Comparison of ENCODE assay signal across 13 mouse cellular contexts in genomic region chr15:100080833-100081477, GRCm38 (mm10). TPM values are rescaled to one million over a fixed set of nuclear protein-coding genes. Genes with fewer than 3 reads are reported as not detected.
DNase-seq lines count a peak whose midpoint lies in the region; ATAC-seq and TF ChIP-seq lines count a peak whose summit lies in the region.
"Had no signal": no experiment of that assay in that cellular context is flagged by ENCODE, and none has a peak within 500 bp of the region (broad histone marks: within the 10 kb centered on the region; RNA-seq: fewer than 3 reads in every experiment).

No protein-coding gene starts in this region.

- no peak for ATAC-seq in liver, embryonic 11.5 days (replicated peaks; ENCODE audit: low FRiP score)
- ATAC-seq in neural tube, embryonic 15.5 days (ENCODE audit: low FRiP score): no peak
- no peak for ATAC-seq in intestine, embryonic 16.5 days
- ATAC-seq: intestine, postnatal 0 days had no signal

- H3K4me3 ChIP-seq in cerebellum, adult 2 months (replicated peaks; ENCODE audit: insufficient read depth, low read depth, low read length): no peak overlapping the region
- H3K4me3 ChIP-seq in liver, adult 2 months (ENCODE audit: insufficient read depth, low read depth, low read length): no peak overlapping the region
- H3K4me3 ChIP-seq in liver, embryonic 11.5 days (ENCODE audit: low read depth, low read length): no peak overlapping the region
- H3K4me3 ChIP-seq in neural tube, embryonic 15.5 days (replicated peaks): no peak overlapping the region
- no peak overlapping the region for H3K4me3 ChIP-seq in intestine, embryonic 16.5 days (ENCODE audit: low read length)
- H3K4me3 ChIP-seq: liver, embryonic 13.5 days had no signal

- H3K9ac ChIP-seq in liver, adult 2 months (ENCODE audit: low read depth, low read length): no peak overlapping the region
- H3K9ac ChIP-seq in liver, embryonic 11.5 days (ENCODE audit: low read depth, low read length): no peak overlapping the region
- H3K9ac ChIP-seq in neural tube, embryonic 15.5 days (replicated peaks): no peak overlapping the region
- no peak overlapping the region for H3K9ac ChIP-seq in intestine, embryonic 16.5 days (ENCODE audit: low read depth, low read length)
- H3K9ac ChIP-seq: liver, embryonic 13.5 days had no signal

- no peak overlapping the region for H3K4me2 ChIP-seq in liver, embryonic 11.5 days
- H3K4me2 ChIP-seq in neural tube, embryonic 15.5 days: no peak overlapping the region
- no peak overlapping the region for H3K4me2 ChIP-seq in intestine, embryonic 16.5 days (ENCODE audit: low read depth, low read length)
- H3K4me2 ChIP-seq: liver, embryonic 13.5 days; midbrain, embryonic 11.5 days had no signal

- no peaks in the 10 kb centered on the region for H3K27me3 ChIP-seq in cerebellum, adult 2 months (ENCODE audit: control insufficient read depth, insufficient read depth, low read length)
- H3K27me3 ChIP-seq in liver, adult 2 months (ENCODE audit: control insufficient read depth, insufficient read depth, low read length): no peaks in the 10 kb centered on the region
- no peaks in the 10 kb centered on the region for H3K27me3 ChIP-seq in liver, embryonic 11.5 days (replicated peaks; ENCODE audit: control insufficient read depth, insufficient read depth, low read length)
- H3K27me3 ChIP-seq in neural tube, embryonic 15.5 days (replicated peaks): no peaks in the 10 kb centered on the region
- no peaks in the 10 kb centered on the region for H3K27me3 ChIP-seq in intestine, embryonic 16.5 days (replicated peaks; ENCODE audit: control insufficient read depth, insufficient read depth, low read length)
- H3K27me3 ChIP-seq: liver, embryonic 13.5 days had no signal

- H3K27ac ChIP-seq in cerebellum, adult 2 months (ENCODE audit: insufficient read depth, low read length): peak overlapping the region; percentile 41; the same call in 1 of the 2 replicates
- no peak overlapping the region for H3K27ac ChIP-seq in liver, adult 2 months (replicated peaks; ENCODE audit: insufficient read depth, low read depth, low read length)
- H3K27ac ChIP-seq in liver, embryonic 11.5 days (ENCODE audit: low read depth, low read length): no peak overlapping the region
- H3K27ac ChIP-seq in neural tube, embryonic 15.5 days (replicated peaks): 0 out of 2 replicates have a peak overlapping the region, but pooled peaks have one; percentile 28
- H3K27ac ChIP-seq in intestine, embryonic 16.5 days (ENCODE audit: low read length): no peak overlapping the region
- H3K27ac ChIP-seq: liver, embryonic 13.5 days had no signal

- H3K36me3 ChIP-seq in liver, adult 2 months (ENCODE audit: control insufficient read depth, insufficient read depth, low read length): no peaks in the 10 kb centered on the region
- no peaks in the 10 kb centered on the region for H3K36me3 ChIP-seq in liver, embryonic 11.5 days (ENCODE audit: control insufficient read depth, insufficient read depth, low read length)
- H3K36me3 ChIP-seq in neural tube, embryonic 15.5 days: no peaks in the 10 kb centered on the region
- no peaks in the 10 kb centered on the region for H3K36me3 ChIP-seq in intestine, embryonic 16.5 days (ENCODE audit: control insufficient read depth, insufficient read depth, low read length)
- H3K36me3 ChIP-seq: liver, embryonic 13.5 days had no signal

- no peaks in the 10 kb centered on the region for H3K9me3 ChIP-seq in liver, embryonic 11.5 days (ENCODE audit: control insufficient read depth, low read length)
- H3K9me3 ChIP-seq in neural tube, embryonic 15.5 days (replicated peaks): no peaks in the 10 kb centered on the region
- no peaks in the 10 kb centered on the region for H3K9me3 ChIP-seq in intestine, embryonic 16.5 days (ENCODE audit: control insufficient read depth, low read length)
- H3K9me3 ChIP-seq: liver, embryonic 13.5 days had no signal

- H3K79me2 ChIP-seq in liver, adult 2 months (ENCODE audit: control insufficient read depth, insufficient read depth, low read length): peaks cover 30% of the 10 kb centered on the region; the same call in 1 of the 2 replicates

- WGBS in cerebellum, adult 2 months: 6% methylated on average over 1 of the region's 1 CpGs
- 53% methylated on average over 1 of the region's 1 CpGs for WGBS in liver, adult 2 months
- 42% methylated on average over 1 of the region's 1 CpGs for WGBS in liver, embryonic 11.5 days
- WGBS in neural tube, embryonic 15.5 days: 41% methylated on average over 1 of the region's 1 CpGs
- 67% methylated on average over 1 of the region's 1 CpGs for WGBS in intestine, embryonic 16.5 days

- no peak for TF ChIP-seq CTCF in cerebellum, adult 2 months (IDR thresholded peaks at IDR 0.05; ENCODE audit: borderline replicate concordance, insufficient read depth, low read depth, low read length)
- no peak for TF ChIP-seq CTCF in liver, adult 2 months (IDR thresholded peaks at IDR 0.05; ENCODE audit: low read depth, low read length)

- DNase-seq in cerebellum, adult 2 months: no peak
- no peak for DNase-seq in cerebellum, postnatal 4 days (ENCODE audit: low spot score in 2 of 2)
- peak; percentile 28 for DNase-seq in liver, adult 2 months (ENCODE audit: extremely low read depth, low read depth, low spot score)
- DNase-seq in liver, embryonic 11.5 days (ENCODE audit: low spot score): no peak
- peak; percentile 62 for DNase-seq in brain, adult 2 months (ENCODE audit: low read depth, low spot score)
- DNase-seq in gastrocnemius, postnatal 4 days (ENCODE audit: low spot score in 2 of 2): no peak
- DNase-seq: gastrocnemius, postnatal 25 days; layer of hippocampus, adult 9-11 months; liver, embryonic 13.5 days had no signal

- H3K4me1 ChIP-seq in cerebellum, adult 2 months (ENCODE audit: control insufficient read depth, insufficient read depth, low read length): peaks cover 45% of the 10 kb centered on the region
- peaks cover 7% of the 10 kb centered on the region for H3K4me1 ChIP-seq in liver, adult 2 months (ENCODE audit: control insufficient read depth, insufficient read depth, low read length)
- peaks cover 15% of the 10 kb centered on the region for H3K4me1 ChIP-seq in liver, embryonic 11.5 days (replicated peaks; ENCODE audit: control insufficient read depth, insufficient read depth, low read length)
- H3K4me1 ChIP-seq in neural tube, embryonic 15.5 days: peaks cover 37% of the 10 kb centered on the region
- peaks cover 12% of the 10 kb centered on the region for H3K4me1 ChIP-seq in intestine, embryonic 16.5 days (ENCODE audit: control insufficient read depth, insufficient read depth, low read length)

- TF ChIP-seq POLR2A in cerebellum, adult 2 months (IDR thresholded peaks at IDR 0.05; ENCODE audit: borderline replicate concordance, insufficient read depth, low read length): no peak
- no peak for TF ChIP-seq POLR2A in liver, adult 2 months (IDR thresholded peaks at IDR 0.05; ENCODE audit: extremely low read depth, insufficient read depth, low read length)

RNA-seq across cellular contexts. Expression of gene Dip2b, which starts 42.5 kb away (rescaled TPM):
- polyA plus RNA-seq in cerebellum, adult 2 months (2012; rRNA removed): 40.4 and 42.6 TPM in 2 replicates
- total RNA-seq in liver, adult 2 months (2014; rRNA removed): 3.1 and 5.3 TPM in 2 replicates
- 2.0 TPM in 2 replicates for polyA plus RNA-seq in liver, adult 2 months (2012; rRNA removed)
- polyA plus RNA-seq in liver, embryonic 11.5 days (2014; fragmentation: Nextera tagmentation; extraction: Ambion mirVana): 10.0 and 10.4 TPM in 2 replicates
- 13.8 and 14.0 TPM in 2 replicates for polyA plus RNA-seq in neural tube, embryonic 15.5 days (2015; fragmentation: Nextera tagmentation; extraction: Ambion mirVana)
- polyA plus RNA-seq in intestine, embryonic 16.5 days (2015; fragmentation: Nextera tagmentation; extraction: Ambion mirVana): 5.6 and 6.3 TPM in 2 replicates
- total RNA-seq in gastrocnemius, postnatal 4 days (2021): 10 to 100 TPM; 25.6 to 25.9 TPM

Comparison
In these comparisons a context has a peak if more than half of its experiments do, and no peak if none do; other contexts are left out.
1. DNase-seq: peak in liver, adult 2 months (single experiment) and brain, adult 2 months (single experiment); none in cerebellum, adult 2 months (0 of 2), cerebellum, postnatal 4 days (0 of 2), liver, embryonic 11.5 days (single experiment) and gastrocnemius, postnatal 4 days (0 of 2).
2. H3K27ac ChIP-seq: peak in cerebellum, adult 2 months (single experiment) and neural tube, embryonic 15.5 days (single experiment); none in liver, adult 2 months (single experiment), liver, embryonic 11.5 days (single experiment) and intestine, embryonic 16.5 days (single experiment).